Mouse (Mus musculus) bone marrow, adult 2 months (tissue): Measurements from ENCODE around the gene Nin. TPM values are rescaled to one million over a fixed set of nuclear protein-coding genes. Genes with fewer than 3 reads are reported as not detected.

ENCODE experiments used
- H3K27ac ChIP-seq: fragments of 200-500 bp; 2 replicates; pipeline ENCODE4 v1.5.1; 2012; ENCODE audit warnings: low read depth, mild to moderate bottlenecking, control low read depth, inconsistent platforms, low read length; ENCODE audit not compliant: control insufficient read depth, poor library complexity, insufficient read depth
- H3K4me1 ChIP-seq: fragments of 200-500 bp; 2 replicates; pipeline ENCODE4 v1.6.1; 2011; ENCODE audit warnings: low read length; ENCODE audit not compliant: control insufficient read depth, insufficient read depth
- H3K4me3 ChIP-seq: fragments of 200-500 bp; replicated peaks from 2 replicates; pipeline ENCODE3; 2011; ENCODE audit warnings: mild to moderate bottlenecking, low read depth, low read length, control low read depth; ENCODE audit not compliant: control insufficient read depth
- CTCF ChIP-seq: fragments of 200-500 bp; IDR thresholded peaks from 2 replicates; pipeline ENCODE4 v1.5.1; 2011; ENCODE audit warnings: low read length, control low read depth; ENCODE audit not compliant: control insufficient read depth, insufficient read depth
- POLR2A ChIP-seq: fragments of 200-500 bp; IDR thresholded peaks from 2 replicates; pipeline ENCODE4 v1.6.1; 2011; ENCODE audit warnings: low read depth, mild to moderate bottlenecking, control low read depth, low read length, borderline replicate concordance; ENCODE audit not compliant: control insufficient read depth
- WGBS: fragments of 180-500 bp; shearing (Covaris S2); methylation state at CpG from one replicate; pipeline ENCODE4 v1.1.7; 2018; 5-methylcytosine and 5-hydroxymethylcytosine counted together
- polyA plus RNA-seq: library from polyadenylated mRNA; stranded (reverse); fragments of >200 nt; gene quantifications from 2 replicates; pipeline ENCODE4 v1.2.4, GENCODE M21; 2011; ENCODE audit warnings: low replicate concordance; ENCODE audit not compliant: missing spikeins, insufficient read depth, insufficient read length

Gene Nin
- polyA plus RNA-seq, 1 experiment = 28.5 TPM

DNA sequence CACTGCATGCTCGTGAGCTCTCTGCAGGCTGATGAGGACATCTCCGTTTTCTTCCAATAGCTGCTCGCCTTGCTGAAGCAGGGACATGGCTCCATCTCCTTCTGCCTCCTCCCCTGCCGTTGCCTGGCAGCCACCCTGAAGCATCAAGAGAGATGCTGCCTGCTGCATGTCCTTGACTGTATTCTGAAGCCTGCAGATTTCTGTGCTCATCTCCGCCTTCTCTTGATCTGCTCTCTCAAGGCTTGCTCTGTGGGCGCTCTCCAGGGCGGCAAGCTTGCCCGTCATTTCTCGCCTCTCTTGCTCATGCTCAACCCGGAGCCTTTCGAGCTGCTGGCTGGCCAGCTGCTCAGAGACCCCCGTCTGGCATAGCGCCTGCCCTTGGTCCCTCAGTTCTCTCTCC lies 70.1 kb downstream of the Nin start:
- no peak overlapping the region for H3K4me3 ChIP-seq
- no peaks in the 10 kb centered on the region; the same call in 1 of the 2 replicates for H3K4me1 ChIP-seq
- TF ChIP-seq CTCF (no peak), POLR2A (no peak)
- 91% methylated on average over 13 of the region's 13 CpGs for WGBS
- H3K27ac ChIP-seq = no peak overlapping the region

DNA sequence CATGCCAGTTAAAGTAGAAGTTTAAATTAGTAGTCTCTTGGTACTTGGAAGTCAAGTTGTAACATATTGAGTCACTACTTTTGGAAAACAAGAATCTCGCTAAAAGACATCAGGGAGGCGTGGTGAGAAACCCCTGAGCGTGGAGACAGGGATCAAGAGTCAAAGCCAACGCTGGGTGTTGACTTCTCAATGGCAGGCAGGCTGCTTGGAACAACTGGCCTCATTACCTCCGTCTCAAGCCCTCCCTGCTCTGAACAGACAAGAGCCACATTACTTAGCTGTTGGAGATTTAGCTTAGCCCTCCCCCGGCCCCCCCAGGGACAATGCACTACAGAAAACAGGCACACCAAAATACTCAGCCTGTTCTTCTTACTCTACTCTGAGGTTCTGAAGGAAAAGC lies 72.5 kb downstream of the Nin start:
- 87% methylated on average over 6 of the region's 6 CpGs for WGBS
- H3K27ac ChIP-seq = no peak overlapping the region
- no peak overlapping the region for H3K4me3 ChIP-seq
- no peak for TF ChIP-seq POLR2A
- no peaks in the 10 kb centered on the region for H3K4me1 ChIP-seq

DNA sequence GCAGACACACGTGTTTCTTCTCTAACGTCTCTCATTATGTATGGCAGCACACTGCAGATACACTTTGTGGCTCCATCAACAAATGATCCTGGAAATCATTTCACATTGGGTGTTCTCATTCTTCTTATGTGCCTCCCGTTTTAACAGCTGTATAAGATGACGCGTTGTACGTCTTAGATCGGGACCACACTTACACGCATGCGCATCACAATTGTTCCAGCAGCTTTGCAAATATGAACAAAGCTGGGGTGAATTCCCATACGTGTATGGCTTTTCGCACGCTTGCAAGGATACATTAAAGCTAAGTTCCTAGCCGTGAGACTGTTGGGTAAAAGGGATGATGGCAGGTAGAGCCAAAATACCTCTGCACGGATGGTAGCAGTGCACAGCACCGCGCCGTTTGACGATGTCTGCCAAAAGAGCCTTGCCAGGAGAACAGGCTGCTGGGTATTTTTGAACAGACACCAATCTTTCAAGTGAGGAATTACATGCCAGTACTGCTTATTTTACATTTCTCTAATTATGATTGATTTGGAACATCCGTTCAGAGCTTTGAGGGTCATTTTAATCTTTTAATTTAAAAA lies 76.7 kb downstream of the Nin start:
- 92% methylated on average over 19 of the region's 19 CpGs for WGBS
- no peak for TF ChIP-seq POLR2A
- TF ChIP-seq CTCF = no peak
- Histone ChIP-seq H3K4me3 (no peak overlapping the region), H3K4me1 (no peaks in the 10 kb centered on the region), H3K27ac (no peak overlapping the region)

DNA sequence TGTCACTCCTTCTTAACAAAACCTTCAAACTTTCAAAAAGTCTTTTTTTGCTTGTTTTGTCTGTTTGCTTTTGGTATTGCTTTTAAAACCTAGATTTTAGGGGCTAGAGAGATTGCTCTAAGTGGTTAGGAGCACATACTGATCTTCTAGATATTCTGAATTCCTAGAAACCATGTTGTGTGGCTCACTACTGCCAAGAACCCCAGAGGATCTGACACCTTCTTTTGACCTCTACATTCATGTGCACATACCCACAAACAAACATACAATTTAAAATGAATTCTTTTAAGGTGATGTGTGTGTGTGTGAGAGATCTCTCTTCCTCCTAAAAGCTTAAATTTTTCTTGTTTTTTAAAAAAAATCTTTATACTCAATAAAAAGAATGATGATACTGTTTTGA lies 87.3 kb downstream of the Nin start:
- TF ChIP-seq POLR2A = no peak
- no peak for TF ChIP-seq CTCF
- Histone ChIP-seq H3K4me3 (no peak overlapping the region), H3K27ac (no peak overlapping the region)

DNA sequence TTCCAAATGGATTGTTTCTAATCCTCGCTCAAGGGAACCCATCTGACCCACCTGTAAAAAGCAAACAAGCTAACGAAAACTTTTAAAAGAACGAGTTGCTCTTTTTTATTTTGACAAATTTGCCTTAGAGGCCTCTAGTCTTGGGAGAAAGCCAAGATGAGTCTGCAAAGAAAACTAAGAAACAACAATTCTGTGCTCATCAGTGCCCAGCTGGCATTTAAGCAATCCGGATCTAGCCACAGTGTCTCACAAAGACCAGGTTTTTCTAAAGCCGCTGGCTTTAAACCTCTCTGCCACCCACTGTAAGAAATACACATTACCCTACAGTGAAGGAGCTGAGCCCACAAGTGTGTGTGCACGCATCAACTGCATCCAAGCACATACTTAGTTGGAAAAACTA lies 88.1 kb downstream of the Nin start:
- WGBS = 90% methylated on average over 6 of the region's 6 CpGs
- no peaks in the 10 kb centered on the region for H3K4me1 ChIP-seq
- H3K27ac ChIP-seq = no peak overlapping the region
- no peak overlapping the region for H3K4me3 ChIP-seq
- TF ChIP-seq POLR2A = no peak
- no peak for TF ChIP-seq CTCF

More for the DNA sequence above, 87.3 kb downstream of the Nin start:
- no peaks in the 10 kb centered on the region for H3K4me1 ChIP-seq

DNA sequence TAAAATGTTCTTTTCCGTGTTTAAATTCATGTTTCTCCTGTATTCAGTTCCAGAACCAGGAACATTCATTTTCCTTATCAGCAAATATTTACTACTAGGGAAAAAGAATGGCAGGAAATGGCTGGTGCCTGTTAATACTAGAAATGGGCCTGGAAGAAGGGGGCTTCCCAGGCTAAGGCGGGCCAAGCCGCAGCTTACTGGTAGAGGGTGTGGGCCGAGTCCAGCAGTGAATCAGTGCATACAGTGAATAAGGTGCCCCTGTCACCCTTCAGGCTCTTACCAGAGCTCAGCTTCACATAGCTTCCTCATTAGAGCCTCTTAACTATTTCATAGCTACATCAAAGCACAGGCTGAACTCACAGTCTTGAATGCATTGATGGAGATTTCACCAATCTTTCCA lies 89.9 kb downstream of the Nin start:
- H3K4me3 ChIP-seq = no peak overlapping the region
- 95% methylated on average over 4 of the region's 4 CpGs for WGBS
- no peak for TF ChIP-seq CTCF
- no peak for TF ChIP-seq POLR2A
- no peaks in the 10 kb centered on the region for H3K4me1 ChIP-seq
- no peak overlapping the region for H3K27ac ChIP-seq

DNA sequence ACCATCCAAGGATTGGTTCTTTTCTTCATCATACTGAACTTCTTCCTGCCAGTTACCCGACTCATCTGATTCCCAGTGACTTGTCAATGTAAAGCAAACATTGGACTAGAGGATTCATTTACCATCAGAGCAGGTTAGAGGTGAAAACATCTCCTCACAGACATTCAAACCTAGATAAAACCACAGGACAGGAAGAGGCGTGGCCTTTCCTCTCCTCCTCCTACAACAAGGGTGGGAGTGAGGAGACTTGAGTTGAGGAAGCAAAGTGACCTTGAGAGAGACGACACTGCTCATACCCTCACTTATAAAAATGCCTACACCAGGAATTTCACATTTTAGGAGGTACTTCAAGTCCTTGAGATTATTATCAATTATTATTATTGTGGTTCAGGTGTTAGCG lies 95.4 kb downstream of the Nin start:
- WGBS = 57% methylated on average over 4 of the region's 4 CpGs
- TF ChIP-seq CTCF = no peak
- no peak for TF ChIP-seq POLR2A

DNA sequence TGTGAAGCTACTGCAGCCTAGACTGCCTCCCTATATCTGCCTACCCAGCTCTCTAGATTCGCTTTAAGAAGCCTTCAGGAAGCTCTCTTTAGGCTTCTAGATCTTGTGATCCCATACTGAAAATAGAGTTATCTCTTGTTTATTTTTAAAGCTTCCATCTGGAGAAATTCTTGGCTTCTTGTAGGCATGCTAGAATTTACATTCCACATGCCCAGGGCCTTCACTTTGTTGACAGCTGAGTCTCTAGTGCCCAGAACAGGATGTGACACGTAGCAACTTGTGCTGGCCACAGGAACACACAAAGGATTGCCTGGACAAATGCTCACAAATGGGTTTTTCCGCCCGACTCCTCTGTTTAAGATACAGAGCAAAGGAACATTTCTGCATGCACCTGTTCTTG lies 97.6 kb downstream of the Nin start:
- WGBS = 84% methylated on average over 4 of the region's 4 CpGs
- TF ChIP-seq CTCF (no peak), POLR2A (no peak)
- Histone ChIP-seq H3K4me3 (no peak overlapping the region), H3K4me1 (no peaks in the 10 kb centered on the region), H3K27ac (no peak overlapping the region)

More for the DNA sequence above, 95.4 kb downstream of the Nin start:
- H3K4me3 ChIP-seq = no peak overlapping the region
- no peaks in the 10 kb centered on the region for H3K4me1 ChIP-seq
- no peak overlapping the region for H3K27ac ChIP-seq

DNA sequence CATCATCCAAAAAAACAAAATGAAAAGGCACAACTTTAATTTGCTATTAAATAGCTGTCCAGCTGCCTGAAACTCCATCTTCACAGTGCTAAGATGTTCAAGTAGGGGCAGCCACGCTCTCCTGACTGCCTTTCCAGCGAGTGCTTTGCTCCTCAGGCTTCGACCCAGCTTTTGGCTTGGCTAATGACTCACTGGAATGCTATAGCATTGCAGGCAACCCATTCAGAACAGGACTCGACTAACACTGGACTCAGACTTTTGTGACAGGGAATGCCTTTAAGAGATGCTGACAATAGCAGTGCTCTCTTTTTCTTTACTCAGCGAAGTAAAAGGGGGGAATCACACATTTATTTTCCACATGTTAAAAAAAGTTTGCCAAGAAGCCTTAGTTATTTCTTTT lies 101.8 kb downstream of the Nin start:
- Histone ChIP-seq H3K4me3 (no peak overlapping the region), H3K4me1 (peaks cover 3% of the 10 kb centered on the region; the same call in 1 of the 2 replicates), H3K27ac (no peak overlapping the region)
- WGBS = 82% methylated on average over 5 of the region's 5 CpGs
- TF ChIP-seq CTCF (no peak), POLR2A (no peak)
